Mouse (Mus musculus) MEL (cell line): ENCODE results near the gene Uvssa. TPM values are rescaled to one million over a fixed set of nuclear protein-coding genes. Genes with fewer than 3 reads are reported as not detected.
"Not testable (repeated sequence)": the region's sequence is repeated elsewhere in the genome, so short reads cannot be mapped to it uniquely, and the experiment has no call there.

Source experiments
- DNase-seq: peaks from one replicate; pipeline ENCODE4 v3.0.0; 2011; ENCODE audit warnings: low read depth, low spot score
- H3K27ac ChIP-seq: 2 replicates; pipeline ENCODE4 v1.5.1; 2012; ENCODE audit warnings: low read depth, mild to moderate bottlenecking, control low read depth, low read length, moderate library complexity; ENCODE audit not compliant: control insufficient read depth
- H3K27me3 ChIP-seq, 2 experiments: fragments of 150-350 bp in 1 of 2; sonication (generic) in 1 of 2; 2 replicates each; pipeline ENCODE4 v1.6.1; 2012; ENCODE audit warnings: low read length in 2 of 2, mild to moderate bottlenecking in 2 of 2, improper control_type of control experiment in 1 of 2, moderate library complexity in 1 of 2; ENCODE audit not compliant: insufficient read depth in 2 of 2, control insufficient read depth in 1 of 2
- H3K36me3 ChIP-seq, 2 experiments: 2 replicates each; pipeline ENCODE4 v1.6.1; 2012 to 2014; ENCODE audit warnings: low read length in 2 of 2, improper control_type of control experiment in 1 of 2, inconsistent platforms in 1 of 2, mild to moderate bottlenecking in 1 of 2; ENCODE audit not compliant: insufficient read depth in 2 of 2, control insufficient read depth in 1 of 2
- H3K4me1 ChIP-seq, 2 experiments: fragments of 150-350 bp in 1 of 2; sonication (generic) in 1 of 2; 2 replicates each; pipeline ENCODE4 v1.6.1; 2012; ENCODE audit warnings: low read length in 2 of 2, improper control_type of control experiment in 1 of 2, mild to moderate bottlenecking in 1 of 2; ENCODE audit not compliant: insufficient read depth in 2 of 2, control insufficient read depth in 1 of 2
- H3K4me3 ChIP-seq, 2 experiments: fragments of 150-350 bp in 1 of 2; sonication (generic) in 1 of 2; 2 replicates each; pipeline ENCODE4 v1.5.1; 2012; ENCODE audit warnings: low read depth in 2 of 2, low read length in 2 of 2, mild to moderate bottlenecking in 2 of 2, moderate library complexity in 2 of 2, control low read depth in 1 of 2, improper control_type of control experiment in 1 of 2; ENCODE audit not compliant: control insufficient read depth in 1 of 2, insufficient read depth in 1 of 2
- H3K79me2 ChIP-seq: 2 replicates; pipeline ENCODE4 v1.6.1; 2012; ENCODE audit warnings: mild to moderate bottlenecking, low read length, moderate library complexity; ENCODE audit not compliant: control insufficient read depth, poor library complexity, insufficient read depth
- H3K9ac ChIP-seq: 2 replicates; pipeline ENCODE4 v1.6.1; 2012; ENCODE audit warnings: low read depth, mild to moderate bottlenecking, control low read depth, low read length, moderate library complexity; ENCODE audit not compliant: control insufficient read depth, poor library complexity, severe bottlenecking
- H3K9me3 ChIP-seq: fragments of 150-350 bp; sonication (generic); replicated peaks from 2 replicates; pipeline ENCODE4 v1.6.1; 2012; ENCODE audit warnings: mild to moderate bottlenecking, low read length, improper control_type of control experiment, moderate library complexity; ENCODE audit not compliant: insufficient read depth
- CHD1 ChIP-seq: IDR thresholded peaks from 2 replicates; pipeline ENCODE4 v1.6.1; 2012; ENCODE audit warnings: low read depth, mild to moderate bottlenecking, inconsistent platforms, low read length, improper control_type of control experiment
- CTCF ChIP-seq, 3 experiments: IDR thresholded peaks in 2 of 3; conservative IDR thresholded peaks in 1 of 3; 2 replicates each; pipeline ENCODE4 v1.5.1; 2011 to 2012; ENCODE audit warnings: low read length in 3 of 3, low read depth in 2 of 3, mild to moderate bottlenecking in 2 of 3, improper control_type of control experiment in 1 of 3, inconsistent platforms in 1 of 3, mixed read lengths in 1 of 3, moderate library complexity in 1 of 3; ENCODE audit not compliant: control insufficient read depth in 1 of 3, insufficient read depth in 1 of 3, poor library complexity in 1 of 3, severe bottlenecking in 1 of 3
- EP300 ChIP-seq, 2 experiments: IDR thresholded peaks; 2 replicates each; pipeline ENCODE4 v1.6.1; 2011; ENCODE audit warnings: improper control_type of control experiment in 2 of 2, low read length in 2 of 2, low read depth in 1 of 2, mild to moderate bottlenecking in 1 of 2
- GABPA ChIP-seq: IDR thresholded peaks from 2 replicates; pipeline ENCODE4 v1.6.1; 2012; ENCODE audit warnings: low read depth, mild to moderate bottlenecking, inconsistent platforms, low read length, improper control_type of control experiment, moderate library complexity
- GATA1 ChIP-seq: IDR thresholded peaks from 2 replicates; pipeline ENCODE4 v1.6.1; 2011; ENCODE audit warnings: low read depth, low read length, improper control_type of control experiment
- JUND ChIP-seq: IDR thresholded peaks from 2 replicates; pipeline ENCODE4 v1.6.1; 2011; ENCODE audit warnings: low read depth, mild to moderate bottlenecking, improper control_type of control experiment, low read length
- MAX ChIP-seq: IDR thresholded peaks from 2 replicates; pipeline ENCODE4 v1.6.1; 2011; ENCODE audit warnings: low read length, improper control_type of control experiment
- MYB ChIP-seq: IDR thresholded peaks from 2 replicates; pipeline ENCODE4 v1.6.1; 2011; ENCODE audit warnings: mild to moderate bottlenecking, low read depth, low read length, improper control_type of control experiment
- NRF1 ChIP-seq: IDR thresholded peaks from 2 replicates; pipeline ENCODE4 v1.6.1; 2014; ENCODE audit warnings: low read depth, mild to moderate bottlenecking, inconsistent platforms, low read length, improper control_type of control experiment, moderate library complexity; ENCODE audit not compliant: poor library complexity, insufficient read depth, severe bottlenecking
- SMC3 ChIP-seq: IDR thresholded peaks from 2 replicates; pipeline ENCODE4 v1.6.1; 2011; ENCODE audit warnings: low read depth, low read length, improper control_type of control experiment
- TAL1 ChIP-seq: IDR thresholded peaks from 2 replicates; pipeline ENCODE4 v1.6.1; 2012; ENCODE audit warnings: mild to moderate bottlenecking, inconsistent platforms, low read length, moderate library complexity, mixed read lengths
- USF1 ChIP-seq: IDR thresholded peaks from 2 replicates; pipeline ENCODE4 v1.6.1; 2014; ENCODE audit warnings: low read depth, mild to moderate bottlenecking, inconsistent platforms, low read length, improper control_type of control experiment, moderate library complexity
- USF2 ChIP-seq, 2 experiments: IDR thresholded peaks; 2 replicates each; pipeline ENCODE4 v1.6.1; 2011 to 2012; ENCODE audit warnings: improper control_type of control experiment in 2 of 2, low read length in 2 of 2, borderline replicate concordance in 1 of 2, inconsistent platforms in 1 of 2, low read depth in 1 of 2, mild to moderate bottlenecking in 1 of 2; ENCODE audit not compliant: insufficient read depth in 1 of 2
- ZMIZ1 ChIP-seq: IDR thresholded peaks from 2 replicates; pipeline ENCODE4 v1.6.1; 2012; ENCODE audit warnings: low read depth, mild to moderate bottlenecking, inconsistent platforms, low read length, improper control_type of control experiment, moderate library complexity
- ZNF384 ChIP-seq: IDR thresholded peaks from 2 replicates; pipeline ENCODE4 v1.6.1; 2012; ENCODE audit warnings: low read depth, mild to moderate bottlenecking, inconsistent platforms, low read length, improper control_type of control experiment
- polyA plus RNA-seq, 2 experiments: library from polyadenylated mRNA; stranded (reverse) in 1 of 2; unstranded in 1 of 2; fragments of >175 nt in 1 of 2; fragments of >200 nt in 1 of 2; gene quantifications; 2 replicates each; pipeline versions ENCODE4 v1.2.1 to v1.2.4; 2012; ENCODE audit warnings: low replicate concordance in 2 of 2, low read depth in 1 of 2; ENCODE audit not compliant: insufficient read length in 2 of 2, insufficient read depth in 1 of 2, missing spikeins in 1 of 2
- total RNA-seq: library from RNA; depleted of rRNA; stranded (reverse); fragments of 300-350 nt; gene quantifications from 2 replicates; pipeline ENCODE4 v1.2.3, GENCODE M21; 2012

The Uvssa gene
- total and polyA plus RNA-seq, 3 experiments = 6.3 to 10.6 TPM; not detected in 1

DNA sequence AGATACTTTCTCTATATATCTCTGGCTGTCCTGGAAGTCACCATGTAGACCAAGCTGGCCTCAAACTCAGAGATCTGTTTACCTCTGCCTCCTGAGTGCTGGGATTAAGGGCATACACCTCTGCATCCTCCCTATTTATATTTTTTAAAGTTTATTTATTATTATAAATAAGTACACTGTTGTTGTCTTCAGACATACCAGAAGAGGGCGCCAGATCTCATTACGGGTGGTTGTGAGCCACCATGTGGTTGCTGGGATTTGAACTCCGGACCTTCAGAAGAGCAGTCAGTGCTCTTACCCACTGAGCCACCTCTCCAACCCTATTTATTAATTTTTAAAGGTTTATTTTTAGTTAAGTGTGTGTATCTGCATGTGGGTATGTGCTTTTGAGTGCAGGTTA, 36.1 kb upstream of the Uvssa start:
- H3K4me3 ChIP-seq, H3K9me3 ChIP-seq, H3K27me3 ChIP-seq, DNase-seq, H3K27ac ChIP-seq, H3K9ac ChIP-seq: not testable (repeated sequence)
- peaks cover 9 to 27% of the 10 kb centered on the region in 2 experiments for H3K36me3 ChIP-seq
- H3K79me2 ChIP-seq = peaks cover 93% of the 10 kb centered on the region
- TF ChIP-seq SMC3 (peak; percentile 29; the same call in 1 of the 2 replicates), CTCF (IDR thresholded peaks at IDR 0.05 in 2 of 3, conservative IDR thresholded peaks at IDR 0.05 in 1 of 3; ENCODE audit: control insufficient read depth in 1 of 3, insufficient read depth in 1 of 3, low read depth in 2 of 3, low read length in 3 of 3, poor library complexity in 1 of 3, severe bottlenecking in 1 of 3) (peak in 2 of 3 experiments; percentile 17 to 31; a peak in 1 of 6 replicates)
- peaks cover 0 to 26% of the 10 kb centered on the region in 2 experiments; a peak in 3 of 4 replicates for H3K4me1 ChIP-seq

DNA sequence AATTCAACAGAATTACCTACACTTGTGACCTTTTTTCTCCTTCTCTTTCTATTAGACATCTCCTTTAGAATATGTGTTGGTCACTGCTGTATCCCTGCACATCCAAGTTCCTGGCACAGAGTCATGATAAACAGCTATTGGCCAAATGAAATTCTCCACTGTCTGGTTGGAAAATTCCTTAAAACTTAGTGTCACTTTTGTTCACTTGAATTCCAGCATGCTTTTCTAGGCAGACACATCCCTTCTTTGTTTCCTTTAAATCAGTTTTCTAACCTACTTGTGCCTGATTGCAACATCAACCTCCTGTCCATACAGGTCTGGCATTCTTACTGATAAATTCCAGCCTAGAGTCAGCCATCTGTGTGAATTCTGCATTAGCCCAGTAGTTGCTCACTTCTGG, 35.5 kb upstream of the Uvssa start:
- Histone ChIP-seq H3K9ac (no peak overlapping the region), H3K9me3 (no peaks in the 10 kb centered on the region), H3K4me1 (peaks cover 0 to 21% of the 10 kb centered on the region in 2 experiments; a peak in 3 of 4 replicates), H3K36me3 (peaks cover 9 to 27% of the 10 kb centered on the region in 2 experiments), H3K27me3 (no peaks in the 10 kb centered on the region), H3K4me3 (no peak overlapping the region), H3K27ac (no peak overlapping the region), H3K79me2 (peaks cover 92% of the 10 kb centered on the region)
- TF ChIP-seq CHD1 = no peak
- no peak for TF ChIP-seq TAL1
- TF ChIP-seq NRF1 = no peak
- TF ChIP-seq CTCF (IDR thresholded peaks at IDR 0.05 in 2 of 3, conservative IDR thresholded peaks at IDR 0.05 in 1 of 3; ENCODE audit: control insufficient read depth in 1 of 3, insufficient read depth in 1 of 3, low read depth in 2 of 3, low read length in 3 of 3, poor library complexity in 1 of 3, severe bottlenecking in 1 of 3) = no peak
- TF ChIP-seq USF2 (IDR thresholded peaks at IDR 0.05; ENCODE audit: borderline replicate concordance in 1 of 2, insufficient read depth in 1 of 2, low read depth in 1 of 2, low read length in 2 of 2) = no peak
- TF ChIP-seq MAX = no peak
- TF ChIP-seq GATA1 = no peak
- TF ChIP-seq JUND = no peak
- TF ChIP-seq ZMIZ1 = no peak
- no peak for DNase-seq

DNA sequence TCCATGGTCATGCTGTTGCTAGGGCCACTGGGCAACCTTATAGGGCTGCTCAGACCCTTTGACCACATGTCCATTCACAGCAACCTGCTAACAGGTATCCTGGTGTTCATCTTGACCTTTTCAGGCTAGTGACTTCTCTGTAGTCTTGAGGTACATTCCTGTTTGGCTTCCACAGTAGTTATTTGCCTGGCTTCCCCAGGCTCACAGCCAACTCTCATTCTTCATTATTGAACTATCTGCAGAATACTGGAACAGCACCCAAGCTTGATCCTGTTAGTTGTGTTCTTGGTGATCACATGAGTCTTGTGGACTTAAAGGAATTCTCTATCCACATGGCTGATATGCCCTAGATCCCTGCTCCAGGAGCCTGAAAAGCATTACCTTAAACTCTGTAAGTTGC, 34.8 kb upstream of the Uvssa start:
- H3K9ac ChIP-seq = no peak overlapping the region
- peaks cover 4 to 21% of the 10 kb centered on the region in 2 experiments for H3K4me1 ChIP-seq
- no peaks in the 10 kb centered on the region for H3K27me3 ChIP-seq
- no peak for DNase-seq
- no peaks in the 10 kb centered on the region for H3K9me3 ChIP-seq
- no peak for TF ChIP-seq EP300 (IDR thresholded peaks at IDR 0.05; ENCODE audit: low read depth in 1 of 2, low read length in 2 of 2)
- TF ChIP-seq GABPA = no peak
- no peak for TF ChIP-seq ZNF384
- no peak for TF ChIP-seq USF2 (IDR thresholded peaks at IDR 0.05; ENCODE audit: borderline replicate concordance in 1 of 2, insufficient read depth in 1 of 2, low read depth in 1 of 2, low read length in 2 of 2)
- TF ChIP-seq MAX = no peak
- no peak for TF ChIP-seq NRF1
- no peak for TF ChIP-seq ZMIZ1
- no peak for TF ChIP-seq MYB
- TF ChIP-seq USF1 = no peak
- H3K79me2 ChIP-seq = peaks cover 86% of the 10 kb centered on the region
- H3K4me3 ChIP-seq = no peak overlapping the region
- H3K36me3 ChIP-seq = peaks cover 9 to 31% of the 10 kb centered on the region in 2 experiments
- H3K27ac ChIP-seq = no peak overlapping the region
